Mouse (Mus musculus): ENCODE results near the gene Akap6.

- TF ChIP-seq ZNF384 (IDR thresholded peaks at IDR 0.05; ENCODE audit: low read depth, low read length) (no peak), ZC3H11A (IDR thresholded peaks at IDR 0.05; ENCODE audit: borderline replicate concordance, low read depth, low read length) (no peak), HCFC1 (IDR thresholded peaks at IDR 0.05; ENCODE audit: borderline replicate concordance, insufficient read depth, low read length) (no peak)
Measured at GRCm38 (mm10) chr12:52701201-52701641, 2.0 kb downstream of the Akap6 start.
